Mouse (Mus musculus) spleen, adult 12 weeks (tissue): ENCODE results near the gene Pter.

ENCODE experiments used
- DNase-seq: peaks from one replicate; pipeline ENCODE4 v3.0.0; 2022; ENCODE audit warnings: low spot score

The Pter gene

DNA sequence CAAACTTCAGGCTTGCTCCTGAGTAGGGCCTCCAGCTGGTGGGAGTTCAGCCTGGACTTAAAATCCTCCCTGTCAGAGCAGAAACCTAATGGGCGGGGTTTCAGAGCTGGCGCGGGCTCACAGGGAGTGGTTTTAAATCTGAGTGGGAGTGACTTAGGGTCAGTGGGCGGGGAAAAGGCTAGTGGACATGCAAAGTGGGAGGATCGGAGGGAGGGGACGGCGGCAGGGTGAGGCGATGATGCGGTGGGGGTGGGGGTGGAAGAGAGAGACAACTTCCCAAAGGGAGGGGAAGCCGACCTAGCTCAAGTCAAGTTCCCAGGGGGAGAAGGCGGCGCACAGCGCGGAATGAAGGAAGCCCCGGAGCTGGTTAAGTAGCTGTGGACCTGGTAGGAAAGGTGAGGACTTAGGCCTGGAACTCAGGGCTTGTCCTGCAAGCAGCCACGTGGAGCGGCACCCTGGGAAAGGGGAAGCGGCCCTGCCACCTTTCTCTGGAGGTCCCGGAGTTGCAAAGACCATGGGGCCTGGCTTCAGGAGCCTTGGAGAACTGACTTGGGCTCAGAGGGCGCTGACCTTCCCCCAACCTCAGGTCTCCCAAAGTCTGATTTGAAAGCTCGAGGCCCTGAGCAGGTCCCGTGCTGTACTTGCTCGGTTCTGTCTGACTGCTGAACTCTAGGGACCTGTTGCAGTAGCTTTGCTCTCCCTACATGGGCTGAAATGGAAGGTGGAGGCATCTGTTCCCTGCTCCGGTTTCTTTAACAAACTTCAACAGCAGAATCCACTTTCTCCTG, at the start of gene Pter:
Pter (plus strand) TSS at position 238 of the 788 bp plus-strand sequence.
- DNase-seq, result peak; percentile 51

GRCm38 (mm10) chr2:12874232-12874631, 49.6 kb upstream of the Pter start:
- no peak for DNase-seq

DNA sequence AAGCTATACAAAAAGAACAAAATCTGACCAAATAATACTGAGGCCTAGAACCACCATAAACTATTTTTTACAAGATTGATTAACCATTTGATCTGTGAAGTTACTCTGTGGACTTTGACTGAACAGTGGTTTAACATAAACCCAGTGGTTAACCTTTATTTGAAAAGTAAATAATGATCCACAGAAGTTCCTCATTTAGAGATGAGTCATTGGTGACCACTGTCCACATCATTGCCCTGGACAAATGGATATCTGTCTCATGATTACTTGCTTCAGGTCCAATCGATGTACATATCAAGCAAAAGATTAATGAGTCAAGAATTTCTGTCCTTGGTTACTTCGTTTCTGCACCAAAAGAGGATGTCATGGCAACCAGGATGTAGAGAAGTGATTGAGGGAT, 44.3 kb upstream of the Pter start:
- DNase-seq, result no peak

DNA sequence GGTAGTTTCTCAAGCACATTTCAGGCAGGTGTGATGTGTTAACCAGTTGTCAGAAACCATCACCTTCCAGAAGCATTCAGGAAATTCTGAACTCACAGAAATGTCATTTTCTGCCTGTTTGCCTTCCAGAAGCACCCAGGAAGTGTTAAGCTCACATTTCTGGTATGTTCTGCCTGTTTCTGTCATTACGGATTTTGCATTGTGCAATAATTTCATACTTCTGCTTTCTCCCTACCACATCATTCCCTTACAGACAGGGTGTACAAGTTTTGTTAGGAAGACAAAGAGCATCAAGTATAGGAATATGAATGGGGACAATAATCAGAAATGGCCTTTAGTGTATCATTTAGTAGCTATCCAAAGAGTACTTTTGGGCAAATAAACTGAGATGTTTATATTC, 42.8 kb upstream of the Pter start:
- DNase-seq, result no peak

DNA sequence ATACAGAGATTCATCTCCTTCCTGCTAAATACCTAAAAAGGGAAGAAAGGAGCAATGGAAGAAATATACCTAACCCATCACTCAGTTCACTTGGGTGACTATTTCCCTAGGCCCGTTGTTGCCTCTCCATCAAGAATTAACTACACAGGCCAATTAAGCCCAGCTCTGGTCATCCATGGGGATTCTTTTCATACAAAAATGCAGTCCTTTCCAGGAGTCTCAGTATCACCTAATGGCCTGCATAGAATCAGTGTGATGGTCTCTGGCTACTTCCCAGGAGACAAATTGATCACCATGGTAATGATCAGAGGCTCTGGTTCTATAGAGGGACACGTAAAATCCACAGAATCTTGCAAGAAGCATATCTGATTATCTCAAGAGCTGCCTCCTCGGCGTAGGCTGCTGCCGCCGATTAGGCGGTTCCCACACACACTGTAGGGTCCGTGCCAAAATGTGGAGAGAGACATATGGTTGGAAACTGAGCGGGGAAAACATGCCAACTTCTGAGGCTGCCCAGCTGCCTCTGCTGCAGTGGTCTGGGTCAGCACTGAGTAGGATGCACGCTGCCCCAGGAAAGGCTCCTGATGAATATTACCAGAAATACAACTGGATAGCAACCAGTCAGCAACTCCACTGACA, 40.4 kb upstream of the Pter start:
- DNase-seq, result no peak

- no peak for DNase-seq
Observed at GRCm38 (mm10) chr2:12887015-12887414, 36.8 kb upstream of the Pter start.

DNA sequence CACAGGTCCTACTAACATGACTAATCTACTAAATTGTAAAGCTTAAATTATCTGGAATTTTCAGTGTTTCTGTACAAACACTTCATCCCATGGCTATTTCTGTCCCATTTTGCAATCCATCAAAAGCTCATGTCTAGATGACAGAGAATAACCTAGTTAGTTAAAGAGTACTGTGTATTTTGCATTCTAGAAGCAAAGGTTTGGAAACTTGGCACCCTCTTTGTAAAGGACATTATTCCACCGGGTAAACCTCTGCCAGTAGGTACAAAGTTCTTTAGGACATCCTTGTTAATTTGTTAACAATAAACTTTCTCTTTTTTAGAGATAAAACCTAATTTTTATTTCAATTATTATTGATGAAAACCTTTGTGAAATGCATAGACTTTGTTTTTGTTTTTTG, 18.1 kb upstream of the Pter start:
- no peak for DNase-seq

- no peak for DNase-seq
Observed at GRCm38 (mm10) chr2:12925643-12926042, 1.8 kb downstream of the Pter start.

DNA sequence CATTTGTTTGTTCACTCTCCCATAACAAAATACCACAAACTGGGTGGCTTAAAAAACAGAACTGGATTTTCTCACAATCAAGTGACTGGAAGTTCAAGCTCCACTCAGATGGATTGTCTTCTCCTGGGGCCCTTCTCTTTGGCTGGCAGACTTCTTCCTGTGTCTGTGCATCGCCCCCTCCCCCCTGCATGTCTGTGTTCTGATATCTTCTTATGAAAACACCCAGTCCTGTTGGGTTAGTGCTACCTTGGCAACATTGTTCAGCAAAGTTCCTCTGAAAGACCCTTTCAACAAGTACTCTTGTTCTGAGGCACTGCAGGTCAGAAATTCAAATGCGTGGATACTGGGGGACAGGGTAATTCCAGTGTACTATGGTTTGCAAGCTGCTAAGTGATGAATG, 6.5 kb downstream of the Pter start:
- no peak for DNase-seq

GRCm38 (mm10) chr2:12933905-12934304, 10.1 kb downstream of the Pter start:
- no peak for DNase-seq

GRCm38 (mm10) chr2:12935286-12935685, 11.4 kb downstream of the Pter start:
- no peak for DNase-seq

DNA sequence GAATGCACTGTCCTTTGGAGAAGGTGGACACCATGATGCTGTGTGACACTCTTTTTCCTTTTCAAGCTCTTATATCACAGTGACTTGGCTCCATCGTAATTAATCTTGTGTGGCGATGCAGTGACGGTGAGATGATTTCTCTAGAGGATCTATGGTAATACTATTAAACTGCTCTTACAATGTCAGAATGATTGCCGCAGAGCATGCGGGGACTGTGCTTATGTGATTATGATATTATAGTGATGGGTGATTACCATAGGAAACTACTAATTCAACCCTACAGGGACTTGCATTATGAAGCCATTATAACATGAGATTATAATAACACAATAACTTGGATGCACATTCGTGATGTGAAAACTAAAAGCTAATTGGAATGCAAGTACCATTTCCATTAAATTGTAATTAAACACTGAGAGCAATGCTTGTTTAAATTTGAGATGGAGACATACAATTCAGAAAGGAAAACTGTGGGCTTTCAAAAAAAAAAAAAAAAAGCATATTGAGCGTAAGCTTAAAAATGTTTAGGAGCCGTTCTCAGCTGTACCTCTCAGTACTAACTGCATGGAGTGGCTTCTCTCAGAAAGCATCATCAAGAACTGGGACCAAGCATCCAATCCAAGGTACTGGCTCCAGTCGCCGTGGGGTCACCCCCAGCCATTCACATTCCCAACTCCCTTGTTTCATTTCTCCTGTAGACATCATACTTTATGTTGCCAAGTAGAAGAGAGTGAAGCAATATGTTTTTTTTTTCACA, 13.8 kb downstream of the Pter start:
- no peak for DNase-seq

GRCm38 (mm10) chr2:12938641-12939040, 14.8 kb downstream of the Pter start:
- DNase-seq, result no peak

DNA sequence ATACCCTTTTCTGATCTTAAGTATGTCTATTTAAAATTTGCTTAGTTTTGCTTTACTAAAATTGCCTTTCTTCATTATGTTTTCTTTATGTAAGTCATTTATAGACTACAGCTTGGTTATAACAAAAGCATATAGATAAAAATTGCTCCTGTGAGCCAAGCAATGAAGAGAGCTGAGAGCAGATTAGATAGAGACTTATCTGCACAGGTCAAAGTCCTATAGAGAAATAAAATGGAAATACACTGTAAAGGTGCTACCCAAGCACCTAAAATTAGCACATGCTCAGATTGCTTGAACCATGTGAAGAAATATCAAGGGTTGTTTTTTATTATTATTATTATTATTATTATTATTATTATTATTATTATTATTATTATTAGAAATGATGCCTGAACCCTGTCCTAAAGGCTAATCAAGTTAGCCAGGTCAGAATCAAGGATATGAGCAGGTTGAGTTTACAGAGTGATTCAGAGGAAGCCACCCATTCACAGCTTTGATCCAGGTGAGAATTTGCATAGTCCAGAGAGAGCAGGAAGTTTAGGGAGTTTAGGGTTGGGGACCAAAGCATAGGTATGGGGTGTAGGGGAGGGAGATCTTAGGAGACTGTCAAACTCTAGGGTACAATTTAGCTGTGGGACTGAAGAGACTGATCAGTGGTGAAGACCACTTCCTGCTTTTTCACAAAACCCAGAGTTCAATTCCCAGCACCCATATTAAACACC, 33.0 kb downstream of the Pter start:
- DNase-seq, result no peak

DNA sequence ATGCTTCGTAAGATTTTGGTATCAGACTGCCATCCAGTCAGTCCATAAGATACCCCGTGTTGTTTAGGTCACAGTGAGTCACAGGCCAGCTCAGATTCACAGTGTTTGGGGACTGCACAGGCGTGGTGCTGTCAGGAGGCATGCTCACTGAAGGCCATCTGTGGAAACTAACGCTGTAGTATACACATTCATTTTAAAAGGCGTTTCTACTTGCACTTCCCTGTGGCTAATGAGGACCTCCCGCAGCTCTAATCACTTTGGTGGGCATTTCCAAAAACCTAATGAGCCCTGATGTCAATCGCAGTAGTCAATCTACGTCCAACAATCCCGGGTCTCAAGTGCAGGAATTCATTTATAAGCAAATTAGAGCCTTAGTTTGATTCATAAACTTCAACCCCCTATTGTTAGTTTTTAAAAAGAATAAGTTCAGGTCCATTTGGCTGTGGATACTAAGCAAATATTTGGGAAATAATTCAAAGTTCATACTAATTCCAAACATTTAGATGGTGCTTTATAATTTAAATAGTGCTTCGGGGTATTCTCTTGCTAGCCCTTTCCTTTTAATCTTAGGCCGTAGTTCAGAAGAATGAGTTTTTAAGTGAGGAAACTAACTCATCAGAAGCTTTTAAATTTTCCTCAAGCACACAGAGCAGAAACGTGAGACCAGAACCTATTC, 46.3 kb downstream of the Pter start:
- no peak for DNase-seq

DNA sequence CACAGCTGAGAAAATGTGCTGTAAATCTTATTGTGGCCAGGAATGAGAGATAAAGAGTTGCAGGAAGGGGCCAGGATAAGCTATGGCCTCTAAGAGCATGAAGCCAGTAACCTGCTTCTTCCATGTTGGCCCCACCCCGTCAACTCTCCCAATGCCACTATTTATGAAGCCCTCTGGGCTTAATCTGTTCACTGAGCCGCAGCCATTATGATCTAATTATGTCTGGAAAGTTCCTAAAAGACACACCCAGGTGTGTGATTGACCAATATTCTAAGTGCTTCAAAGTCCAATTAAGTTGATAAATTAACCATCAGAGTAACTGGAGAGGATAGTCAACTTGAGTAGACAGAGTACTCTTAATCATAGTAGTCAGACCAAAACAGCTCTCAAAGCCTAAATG, 49.9 kb downstream of the Pter start:
- DNase-seq, result no peak

- no peak for DNase-seq
Observed at GRCm38 (mm10) chr2:12977367-12977766, 53.5 kb downstream of the Pter start.

- DNase-seq, result no peak
Observed at GRCm38 (mm10) chr2:12978771-12979170, 54.9 kb downstream of the Pter start.

DNA sequence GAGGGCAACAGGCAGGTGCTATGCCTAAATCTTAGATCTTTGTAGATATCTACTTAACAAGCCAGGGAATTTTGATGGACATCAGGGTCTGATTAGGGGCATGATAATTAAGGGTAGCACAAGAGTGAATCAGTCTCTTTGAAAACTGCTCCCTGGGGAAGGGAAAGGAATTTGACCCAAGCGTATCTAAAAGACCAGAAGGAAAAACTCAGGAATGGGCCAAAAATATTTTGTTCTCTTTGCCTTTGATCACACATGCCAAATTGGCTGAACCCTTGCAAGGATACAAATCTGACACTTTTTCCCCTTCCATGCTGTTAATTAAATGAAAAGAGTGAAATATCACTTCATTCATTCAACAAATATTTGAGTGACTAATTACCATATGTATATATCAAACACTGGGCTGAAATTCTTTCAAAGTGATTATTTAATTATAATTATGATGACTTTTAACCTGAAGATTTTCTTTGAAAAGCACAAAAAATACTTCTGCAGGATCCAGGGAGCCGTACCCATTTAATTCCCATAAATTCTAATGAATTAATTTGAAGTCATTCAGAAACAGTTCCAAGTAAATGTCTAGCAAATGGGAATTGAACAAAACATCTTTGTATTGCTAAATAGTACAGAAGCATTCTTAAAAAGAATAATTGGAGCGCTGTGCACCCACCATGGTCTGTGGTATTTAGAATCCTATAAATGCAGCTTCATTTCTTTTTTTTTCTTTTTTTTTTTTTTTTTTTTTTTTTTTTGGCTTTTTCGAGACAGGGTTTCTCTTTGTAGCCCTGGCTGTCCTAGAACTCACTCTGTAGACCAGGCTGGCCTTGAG, 61.3 kb downstream of the Pter start:
- no peak for DNase-seq

- no peak for DNase-seq
Observed at GRCm38 (mm10) chr2:13000026-13000425, 76.2 kb downstream of the Pter start.

DNA sequence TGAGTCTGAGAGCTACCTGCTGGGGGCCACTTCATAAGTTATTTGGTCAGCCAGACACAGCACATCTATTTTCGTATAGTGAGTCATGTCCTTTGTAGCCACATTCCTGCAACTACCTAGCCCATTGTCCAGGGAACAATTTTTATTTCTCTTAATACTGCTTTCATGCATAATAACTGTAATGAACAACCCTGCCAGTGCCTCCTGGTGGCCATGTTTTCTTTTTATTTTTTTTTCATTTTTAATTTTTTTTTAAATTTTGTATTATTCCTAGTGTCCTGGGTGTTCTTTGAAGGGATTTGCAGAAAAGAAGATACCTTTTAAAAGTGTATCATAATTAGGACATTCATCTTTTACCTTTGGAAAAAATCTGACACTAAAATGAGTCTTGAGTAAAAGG, 84.6 kb downstream of the Pter start:
- no peak for DNase-seq
